Mouse (Mus musculus) embryonic stem cell, embryonic (primary cell): ENCODE data around the gene Stat5b.

Experiments used
- CTCF ChIA-PET, 4 experiments: fragments of 300-600 bp in 2 of 4; fragments of 350-600 bp in 2 of 4; sonication (Branson Sonifier 250); formaldehyde crosslinking; loops; one replicate each; lab custom pipeline; 2022; ENCODE audit warnings: inconsistent platforms in 2 of 4; lab: Charles Lee
- POLR2A ChIA-PET, 4 experiments: fragments of 300-600 bp in 2 of 4; fragments of 350-600 bp in 2 of 4; sonication (Branson Sonifier 250); formaldehyde crosslinking; loops; one replicate each; lab custom pipeline; 2022; ENCODE audit warnings: antibody characterized with exemption in 4 of 4, inconsistent platforms in 1 of 4; lab: Charles Lee

Stat5b gene

DNA sequence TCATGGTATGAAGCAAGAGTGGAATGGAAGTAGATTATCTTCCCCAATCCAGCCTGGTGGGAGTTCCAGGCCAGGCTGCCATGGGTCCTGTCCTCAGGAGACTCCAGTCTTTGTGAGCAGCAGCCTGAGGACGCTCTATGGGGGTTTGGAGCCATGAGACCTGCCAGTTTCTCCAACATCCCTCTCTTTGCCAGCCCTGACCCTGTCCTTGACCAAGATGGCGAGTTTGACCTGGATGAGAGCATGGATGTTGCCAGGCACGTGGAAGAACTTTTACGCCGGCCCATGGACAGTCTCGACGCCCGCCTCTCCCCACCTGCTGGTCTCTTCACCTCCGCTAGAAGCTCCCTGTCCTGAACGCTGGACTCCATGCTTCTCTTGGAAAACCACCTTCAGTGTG lies 33.1 kb upstream of the Stat5b start:
- ChIA-PET POLR2A (interaction anchor here in 2 of 4 experiments (1.0 to 1.1 kb wide), 3 partner anchors 52 to 86 kb away, joined by 3 read pairs; partner anchors contain the start of gene Stat3 (in 1 of the 2)), CTCF (interaction anchor here in 1 of 4 experiments (0.6 kb wide), 1 partner anchor 381 kb away, joined by 3 read pairs; no protein-coding TSS in a partner anchor)

DNA sequence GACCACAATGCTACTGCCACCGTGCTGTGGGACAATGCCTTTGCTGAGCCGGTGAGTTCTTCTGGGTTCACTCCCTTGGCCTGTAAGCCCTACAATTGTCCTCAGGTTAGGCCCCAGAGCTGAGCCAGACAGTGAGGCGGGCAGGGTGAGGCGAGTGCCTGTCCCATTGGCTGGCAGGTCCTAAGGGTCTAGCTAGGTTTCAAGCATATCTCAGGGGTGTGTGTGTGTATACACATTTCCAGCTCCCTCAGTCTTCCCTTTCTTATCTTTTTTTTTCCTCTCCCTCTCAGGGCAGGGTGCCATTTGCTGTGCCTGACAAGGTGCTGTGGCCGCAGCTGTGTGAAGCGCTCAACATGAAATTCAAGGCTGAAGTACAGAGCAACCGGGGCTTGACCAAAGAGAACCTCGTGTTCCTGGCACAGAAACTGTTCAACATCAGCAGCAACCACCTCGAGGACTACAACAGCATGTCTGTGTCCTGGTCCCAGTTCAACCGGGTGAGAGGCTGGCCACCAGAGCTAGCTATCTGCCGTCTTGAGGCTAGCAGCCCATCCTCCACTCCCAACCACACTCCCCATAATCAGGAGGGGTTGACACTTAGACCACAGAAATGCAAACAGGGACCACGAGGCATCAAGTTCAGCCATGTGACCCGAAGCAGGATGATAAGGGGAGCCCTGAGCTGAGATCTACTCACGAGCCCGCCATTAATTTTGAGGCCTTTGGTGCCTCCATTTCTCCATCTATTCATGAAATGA lies 29.0 kb upstream of the Stat5b start:
- CTCF ChIA-PET: interaction anchor here in 2 of 4 experiments (0.5 to 0.7 kb wide), 3 partner anchors 61 to 563 kb away, joined by 3 to 7 read pairs (median 6); partner anchors contain the start of gene Rpl27 (in 1 of the 2)
- POLR2A ChIA-PET: interaction anchor here (0.7 to 2.2 kb wide), 6 partner anchors 9 to 187 kb away, joined by 3 to 13 read pairs (median 3); partner anchors contain the start of gene Stat3 (in 1 of the 4)

DNA sequence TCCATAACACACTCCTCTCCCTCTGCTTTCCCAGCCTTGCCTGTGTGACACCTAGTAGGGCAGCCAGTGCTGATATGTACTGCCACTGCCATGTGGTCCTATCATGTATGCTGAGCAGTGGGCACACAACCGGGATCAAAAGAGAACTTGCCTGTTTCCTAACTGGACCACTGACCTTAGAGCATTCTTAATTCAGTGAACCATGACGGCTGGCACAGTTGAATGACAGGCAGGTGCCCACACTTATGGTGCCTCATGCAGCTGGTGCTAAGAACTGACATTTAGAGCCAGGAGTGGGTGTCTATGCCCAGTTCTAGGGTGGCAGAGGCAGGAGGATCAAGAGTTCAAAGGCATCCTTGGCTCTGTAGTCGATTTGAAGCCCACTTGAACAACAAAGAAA lies 25.2 kb upstream of the Stat5b start:
- POLR2A ChIA-PET: no interaction called here
- CTCF ChIA-PET: no interaction called here

DNA sequence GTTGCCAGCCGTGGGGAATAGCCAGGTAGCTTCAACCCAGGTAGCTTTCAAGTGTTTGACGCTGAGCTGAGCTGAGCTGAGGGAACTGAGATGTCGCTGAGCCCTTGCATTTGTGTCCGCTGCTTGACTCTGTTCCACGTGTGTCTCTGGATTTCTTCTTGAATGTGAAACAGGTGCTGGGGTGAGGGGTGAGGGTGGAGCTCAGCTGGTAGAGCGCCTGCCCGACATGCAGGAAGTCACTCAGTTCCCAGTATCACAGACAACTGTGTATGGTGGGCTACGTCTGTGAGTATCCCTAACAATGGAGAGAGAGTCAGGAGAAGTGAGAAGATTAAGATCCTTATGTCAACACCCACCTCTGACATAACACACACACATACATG lies 20.4 kb upstream of the Stat5b start:
- CTCF ChIA-PET: interaction anchor here in 1 of 4 experiments (0.6 kb wide), 1 partner anchor 87 kb away, joined by 4 read pairs; no protein-coding TSS in a partner anchor
- POLR2A ChIA-PET: interaction anchor here in 1 of 4 experiments (1.3 kb wide), 1 partner anchor 69 kb away, joined by 3 read pairs; the partner anchor contains the start of gene Stat3

DNA sequence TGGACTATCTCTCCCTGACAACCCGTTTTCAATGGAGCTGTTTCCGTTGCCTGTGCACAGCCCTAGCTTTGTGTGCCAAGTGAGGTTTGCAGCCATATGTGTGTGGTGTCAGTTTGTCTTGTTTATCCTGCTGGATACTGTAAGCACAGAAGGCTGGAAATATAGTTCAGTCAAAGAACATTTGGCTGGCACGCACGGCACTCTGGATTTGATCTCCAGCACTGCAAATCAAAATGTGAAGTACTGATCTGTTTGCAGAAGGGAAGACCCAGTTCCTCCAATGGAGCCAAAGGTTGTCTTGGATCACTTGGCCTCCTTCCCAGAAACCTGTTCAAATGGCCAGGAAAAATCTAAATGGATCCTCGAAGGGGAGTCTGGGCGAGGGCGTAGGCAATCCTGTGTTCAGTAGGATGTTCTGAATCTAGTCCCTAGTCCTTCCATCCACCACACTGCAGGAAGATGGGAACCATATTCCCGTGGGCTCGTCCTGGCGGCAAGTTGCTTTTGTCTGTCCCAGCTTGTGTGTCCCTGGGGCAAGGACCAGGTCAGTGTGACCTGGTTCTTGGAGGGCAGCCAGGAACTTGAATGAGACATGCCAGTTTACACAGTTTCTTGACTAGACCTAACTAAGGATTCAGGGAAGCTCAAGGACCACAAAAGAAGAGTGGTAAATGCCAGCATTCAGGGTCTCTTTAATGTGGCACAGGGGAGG lies 19.9 kb upstream of the Stat5b start:
- ChIA-PET POLR2A (interaction anchor here in 2 of 4 experiments (0.6 to 1.3 kb wide), 4 partner anchors 9 to 69 kb away, joined by 3 read pairs; partner anchors contain the start of gene Stat3 (in 1 of the 2)), CTCF (interaction anchor here in 2 of 4 experiments (0.6 kb wide), 2 partner anchors 88 to 251 kb away, joined by 4 to 7 read pairs; partner anchors contain the start of gene Nkiras2 (in 1 of the 2))

DNA sequence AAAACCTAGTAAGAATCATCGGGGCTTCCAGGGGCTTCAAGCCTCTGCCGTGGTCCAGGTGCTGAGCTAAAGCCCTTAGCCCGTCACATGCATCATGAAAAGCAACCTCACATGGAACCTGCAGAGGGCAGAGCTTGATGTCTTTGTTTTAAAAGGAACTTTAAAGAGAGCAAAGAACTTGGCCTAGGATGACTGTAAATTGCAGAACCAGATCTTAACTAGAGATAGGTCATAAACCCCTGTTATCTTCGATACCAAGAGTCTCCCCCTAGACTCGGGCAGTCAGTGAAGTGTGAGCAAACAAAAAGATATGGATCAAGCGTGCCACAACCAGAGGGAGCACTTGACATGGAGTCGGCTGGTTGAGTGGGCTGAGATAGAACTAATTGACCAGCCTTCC lies 15.1 kb upstream of the Stat5b start:
- POLR2A ChIA-PET: interaction anchor here in 2 of 4 experiments (0.6 to 0.8 kb wide), 3 partner anchors 15 to 82 kb away, joined by 3 to 4 read pairs (median 3); no protein-coding TSS in a partner anchor
- CTCF ChIA-PET: interaction anchor here in 2 of 4 experiments (0.8 to 1.6 kb wide), 3 partner anchors 22 to 203 kb away, joined by 3 to 8 read pairs (median 3); no protein-coding TSS in a partner anchor

DNA sequence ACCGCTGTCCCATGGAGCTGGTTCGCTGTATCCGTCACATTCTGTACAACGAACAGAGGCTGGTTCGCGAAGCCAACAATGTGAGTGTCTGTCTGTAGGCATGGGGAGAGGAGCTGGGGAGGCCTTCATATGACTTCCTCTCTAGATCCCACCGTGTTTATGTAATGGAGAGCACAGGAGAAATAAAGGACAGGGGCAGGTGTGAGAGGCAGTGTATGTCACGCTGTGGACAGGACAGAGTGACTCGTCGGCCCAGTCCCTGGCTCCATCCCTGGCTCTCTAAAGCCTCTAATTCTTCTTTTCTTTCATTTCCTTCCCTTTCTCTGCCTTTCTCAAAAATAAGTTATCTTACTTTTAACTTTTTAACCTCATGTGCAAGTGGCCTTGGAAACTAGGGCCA lies 12.6 kb upstream of the Stat5b start:
- ChIA-PET CTCF (no interaction called here), POLR2A (no interaction called here)

DNA sequence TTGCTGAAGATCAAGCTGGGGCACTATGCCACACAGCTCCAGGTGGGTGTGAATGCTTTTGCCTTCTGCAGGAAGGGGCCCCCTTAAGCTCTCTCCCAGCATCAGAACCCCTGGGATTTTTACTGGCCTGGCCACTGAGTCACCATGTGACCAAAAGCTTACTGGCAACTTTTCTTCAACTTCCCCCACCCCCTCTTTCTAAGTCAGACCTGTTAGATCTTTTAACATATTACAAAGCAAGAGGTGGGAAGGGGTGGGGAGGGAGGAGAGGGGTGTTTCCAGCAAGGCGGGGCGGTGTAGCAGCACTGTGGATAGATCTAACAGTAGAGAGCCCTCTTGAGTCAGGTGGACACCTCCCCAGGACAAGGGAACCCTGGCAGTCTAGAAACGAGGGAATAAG lies 11.3 kb upstream of the Stat5b start:
- CTCF ChIA-PET: interaction anchor here in 3 of 4 experiments (0.6 to 1.9 kb wide), 3 partner anchors 19 to 122 kb away, joined by 4 to 7 read pairs (median 4); no protein-coding TSS in a partner anchor
- POLR2A ChIA-PET: interaction anchor here in 1 of 4 experiments (0.8 to 2.9 kb wide), 3 partner anchors 11 to 19 kb away, joined by 3 to 14 read pairs (median 5); partner anchors contain the start of gene Stat5b

DNA sequence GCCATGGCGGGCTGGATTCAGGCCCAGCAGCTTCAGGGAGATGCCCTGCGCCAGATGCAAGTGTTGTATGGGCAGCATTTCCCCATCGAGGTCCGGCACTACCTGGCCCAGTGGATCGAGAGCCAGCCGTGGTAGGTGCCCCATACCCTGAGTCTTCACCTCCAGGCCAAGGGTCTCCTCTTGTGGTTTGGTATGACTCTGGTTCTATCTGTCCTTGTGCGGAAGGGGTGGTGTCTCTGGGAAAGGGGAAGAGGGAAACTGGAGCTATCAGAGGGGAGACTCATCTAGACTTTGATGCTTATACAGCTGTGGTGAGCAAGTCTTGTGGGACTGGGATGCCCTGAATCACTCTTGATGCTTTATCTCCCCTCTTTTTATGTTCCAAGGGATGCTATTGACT lies 10.8 kb upstream of the Stat5b start:
- ChIA-PET CTCF (interaction anchor here (0.6 to 1.9 kb wide), 5 partner anchors 19 to 122 kb away, joined by 4 to 7 read pairs (median 4); no protein-coding TSS in a partner anchor), POLR2A (interaction anchor here in 1 of 4 experiments (0.8 to 2.9 kb wide), 3 partner anchors 11 to 20 kb away, joined by 3 to 14 read pairs (median 5); partner anchors contain the start of gene Stat5b)

DNA sequence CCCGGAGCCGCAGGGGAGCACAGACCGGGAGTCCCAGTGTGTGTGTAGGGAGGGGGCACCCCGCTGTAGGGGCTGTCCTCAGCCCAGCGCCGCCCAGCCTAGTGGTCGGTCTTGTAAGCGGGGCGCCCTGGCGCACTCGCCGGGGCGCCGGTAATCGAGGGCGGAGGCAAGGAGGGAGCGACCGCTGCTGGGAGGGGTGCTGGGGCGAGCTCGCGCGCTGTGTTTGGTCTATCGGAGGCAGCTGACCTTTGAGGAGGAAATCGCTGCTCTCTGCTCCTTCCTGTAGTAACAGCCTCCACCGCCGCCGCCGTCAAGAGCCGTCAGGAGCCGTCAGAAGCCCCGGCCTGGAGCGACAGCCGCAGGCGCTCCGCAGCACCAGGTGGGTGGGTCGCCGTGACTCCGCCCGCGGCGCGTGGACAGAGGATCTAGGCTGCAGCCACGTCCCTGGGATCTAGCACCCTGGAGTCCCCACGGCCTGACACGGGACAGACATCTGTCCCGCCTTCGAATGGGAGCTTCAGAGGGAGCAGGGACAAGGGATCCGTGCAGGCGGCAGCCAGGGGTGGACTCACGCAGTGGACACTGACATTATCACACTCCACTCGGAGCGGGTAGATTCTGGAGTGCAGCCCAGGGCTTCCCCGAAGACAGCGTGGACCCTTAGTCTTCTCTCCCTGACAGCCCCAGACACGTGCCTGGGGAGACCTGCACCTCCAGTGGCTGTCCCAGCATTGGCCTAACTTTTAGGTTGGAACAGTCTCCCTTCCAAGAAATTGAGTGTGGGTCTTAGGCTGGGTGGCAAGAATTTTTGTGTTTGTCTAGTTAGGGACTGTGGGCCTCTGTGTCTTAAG lies 9.9 kb upstream of the Stat5b start:
- POLR2A ChIA-PET: interaction anchor here in 3 of 4 experiments (0.6 to 2.9 kb wide), 9 partner anchors 9 to 201 kb away, joined by 3 to 14 read pairs (median 3); partner anchors contain the start of genes Stat3 (in 1 of the 3) and Stat5b (in 1 of the 3)
- CTCF ChIA-PET: interaction anchor here in 3 of 4 experiments (0.5 to 1.9 kb wide), 7 partner anchors 18 to 1364 kb away, joined by 3 to 7 read pairs (median 5); no protein-coding TSS in a partner anchor

DNA sequence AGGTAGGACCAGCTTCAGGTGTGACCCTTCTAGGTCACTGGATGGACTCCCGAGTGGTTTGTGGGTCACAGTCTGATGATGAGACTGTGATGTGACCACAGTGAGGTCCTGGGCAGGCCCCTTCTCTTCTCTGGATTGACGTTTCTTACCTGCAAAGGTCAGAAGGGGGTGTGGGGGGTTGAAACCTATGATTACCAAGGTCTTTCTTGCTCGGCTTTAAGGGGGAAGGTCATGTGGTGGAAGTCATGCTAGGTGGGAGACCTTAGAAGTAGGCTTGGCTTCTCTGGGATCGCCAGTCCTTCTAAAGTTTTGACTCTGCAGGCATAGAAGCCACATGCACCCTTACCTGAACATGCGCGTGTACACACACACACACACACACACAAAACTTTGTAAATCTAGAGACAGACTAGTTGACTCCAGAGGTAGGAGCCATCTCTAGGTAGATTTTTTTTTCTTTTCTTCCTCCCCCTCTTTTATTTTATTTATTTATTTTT lies 9.1 kb upstream of the Stat5b start:
- ChIA-PET CTCF (interaction anchor here in 2 of 4 experiments (0.6 to 1.4 kb wide), 3 partner anchors 98 to 1760 kb away, joined by 3 to 6 read pairs (median 6); no protein-coding TSS in a partner anchor), POLR2A (interaction anchor here in 2 of 4 experiments (0.6 to 2.9 kb wide), 8 partner anchors 8 to 190 kb away, joined by 3 to 14 read pairs (median 4); partner anchors contain the start of genes Stat3 (in 1 of the 2) and Stat5b (in 1 of the 2))

DNA sequence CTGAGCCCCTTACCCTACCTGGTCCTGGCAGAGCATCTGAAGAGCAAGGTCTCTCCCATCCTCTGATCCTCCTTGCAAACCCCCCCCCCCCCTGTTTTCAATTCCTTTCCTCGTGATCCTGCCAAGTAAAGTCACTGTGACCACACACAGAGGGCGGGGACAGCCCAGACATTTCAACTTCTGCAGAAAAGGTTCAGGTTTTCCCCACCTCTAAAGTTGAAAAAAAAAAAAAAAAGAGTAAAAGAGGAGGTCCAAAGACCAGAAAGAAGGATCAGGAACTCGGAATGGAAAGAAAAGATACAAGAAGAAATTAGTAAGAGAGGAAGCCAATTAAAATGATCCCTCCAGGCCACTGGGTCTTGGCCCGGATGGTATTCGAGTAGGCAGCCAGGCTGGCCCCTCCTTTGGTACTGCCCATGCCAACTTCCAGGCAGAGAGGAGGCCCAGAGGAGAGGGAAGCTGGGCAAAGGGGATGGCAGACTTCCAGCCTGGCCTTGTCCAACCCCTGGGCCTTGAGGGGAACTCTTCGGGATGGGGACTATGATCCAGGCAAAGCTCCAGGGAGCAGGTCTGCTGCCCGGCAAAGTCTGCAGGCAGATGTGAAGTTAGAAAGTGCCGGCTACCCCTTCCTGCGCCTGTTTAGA lies 8.5 kb upstream of the Stat5b start, which contains the start of gene Stat5a:
Gene Stat5a (plus strand): TSS at position 417 of the 644 bp plus-strand sequence.
- ChIA-PET POLR2A (interaction anchor here in 1 of 4 experiments (0.6 to 2.9 kb wide), 4 partner anchors 8 to 191 kb away, joined by 3 to 14 read pairs (median 4); partner anchors contain the start of gene Stat5b), CTCF (interaction anchor here in 1 of 4 experiments (0.6 kb wide), 1 partner anchor 1761 kb away, joined by 3 read pairs; no protein-coding TSS in a partner anchor)

DNA sequence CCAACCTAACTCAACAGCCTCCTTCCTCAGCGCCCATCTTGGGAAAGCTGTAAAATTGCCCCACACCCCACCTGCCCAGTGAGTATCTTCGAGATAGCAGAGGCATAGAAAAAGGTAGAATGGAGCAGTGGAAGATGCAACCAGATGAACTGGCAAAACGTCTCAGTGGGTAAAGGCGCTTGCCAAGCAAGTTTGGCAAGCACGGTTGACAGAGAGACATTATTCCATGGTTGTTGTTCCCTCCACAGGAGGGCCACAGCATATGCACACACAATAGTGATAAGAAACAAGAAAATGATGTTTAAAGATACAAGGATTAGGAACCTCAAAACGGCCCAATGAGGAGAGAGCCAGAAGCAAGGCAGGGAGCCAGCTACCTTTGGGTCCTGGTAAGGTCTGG lies 7.4 kb upstream of the Stat5b start:
- POLR2A ChIA-PET: no interaction called here
- CTCF ChIA-PET: interaction anchor here in 1 of 4 experiments (1.0 kb wide), 1 partner anchor 96 kb away, joined by 3 read pairs; no protein-coding TSS in a partner anchor

DNA sequence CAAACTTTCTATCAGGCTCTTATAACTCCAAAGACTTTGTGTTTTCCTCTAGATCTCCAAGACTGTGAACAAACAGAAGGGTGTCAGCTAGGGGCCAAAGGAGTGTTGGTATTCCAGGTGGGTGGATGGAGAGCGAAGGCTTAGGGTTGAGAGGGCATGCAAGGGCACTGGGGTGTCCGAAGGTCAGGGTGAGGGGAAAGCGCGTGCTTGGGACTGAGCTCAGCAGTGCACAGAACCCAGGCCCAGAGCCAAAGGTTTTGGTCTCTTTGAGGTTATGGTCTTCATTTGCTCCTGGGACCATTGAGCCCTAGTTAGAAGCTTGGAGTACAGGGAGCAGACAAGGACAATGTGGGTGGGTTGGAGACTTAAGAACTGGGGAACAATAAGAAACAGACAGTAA lies 4.7 kb upstream of the Stat5b start:
- ChIA-PET POLR2A (interaction anchor here in 1 of 4 experiments (0.7 kb wide), 1 partner anchor 51 kb away, joined by 3 read pairs; no protein-coding TSS in a partner anchor), CTCF (interaction anchor here in 2 of 4 experiments (0.6 to 1.0 kb wide), 3 partner anchors 42 to 345 kb away, joined by 3 read pairs; no protein-coding TSS in a partner anchor)

DNA sequence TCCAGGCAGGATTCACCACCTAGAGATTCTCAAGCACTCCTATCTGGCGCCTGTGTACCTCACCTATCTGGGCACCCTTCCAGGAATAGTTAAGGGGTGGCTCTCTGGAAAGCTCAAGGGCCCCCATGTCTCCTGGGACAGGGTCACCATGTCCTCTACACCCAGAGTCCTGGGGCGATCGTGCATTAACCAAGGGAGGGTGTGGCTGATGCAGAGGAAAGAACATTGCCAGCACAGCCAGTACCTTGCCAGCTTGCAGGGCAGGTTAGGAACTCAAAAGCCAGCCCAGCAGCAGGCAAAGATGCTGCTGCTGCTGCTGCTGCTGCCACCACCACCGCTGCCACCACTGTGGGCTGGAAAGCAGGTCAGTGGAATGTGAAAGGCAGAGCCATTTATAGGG lies 3.7 kb upstream of the Stat5b start:
- CTCF ChIA-PET: interaction anchor here in 2 of 4 experiments (0.6 to 0.7 kb wide), 2 partner anchors 43 to 164 kb away, joined by 3 to 5 read pairs; no protein-coding TSS in a partner anchor
- POLR2A ChIA-PET: no interaction called here

DNA sequence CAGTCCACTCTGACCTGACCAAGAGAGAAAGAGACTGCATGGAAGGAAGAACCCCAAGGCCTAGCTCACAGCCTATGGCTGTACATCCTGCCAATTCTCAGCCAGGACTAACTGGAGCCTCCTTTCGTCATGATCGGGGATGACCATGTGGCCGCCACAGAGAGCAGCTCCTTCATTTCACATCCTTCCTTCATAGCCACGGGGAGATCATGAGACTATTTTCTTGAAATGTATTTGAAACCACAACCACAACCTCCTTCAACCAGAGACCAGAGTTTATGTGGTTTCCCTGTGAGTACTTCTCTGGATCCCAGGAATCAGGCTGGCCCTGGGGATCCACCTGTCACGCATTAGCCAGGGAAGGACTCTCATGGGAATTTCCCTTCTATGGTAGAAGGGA lies 2.5 kb upstream of the Stat5b start:
- ChIA-PET POLR2A (interaction anchor here in 3 of 4 experiments (0.5 to 2.2 kb wide), 6 partner anchors 10 to 115 kb away, joined by 3 to 7 read pairs (median 4); partner anchors contain the start of gene Rab5c (in 1 of the 3)), CTCF (no interaction called here)
